Mouse (Mus musculus): Measurements from ENCODE around the gene Aqp9. TPM values are rescaled to one million over a fixed set of nuclear protein-coding genes. Genes with fewer than 3 reads are reported as not detected.

Aqp9 gene
- under 1 TPM; 0.16 to 0.22 TPM for total RNA-seq (2021)

DNA sequence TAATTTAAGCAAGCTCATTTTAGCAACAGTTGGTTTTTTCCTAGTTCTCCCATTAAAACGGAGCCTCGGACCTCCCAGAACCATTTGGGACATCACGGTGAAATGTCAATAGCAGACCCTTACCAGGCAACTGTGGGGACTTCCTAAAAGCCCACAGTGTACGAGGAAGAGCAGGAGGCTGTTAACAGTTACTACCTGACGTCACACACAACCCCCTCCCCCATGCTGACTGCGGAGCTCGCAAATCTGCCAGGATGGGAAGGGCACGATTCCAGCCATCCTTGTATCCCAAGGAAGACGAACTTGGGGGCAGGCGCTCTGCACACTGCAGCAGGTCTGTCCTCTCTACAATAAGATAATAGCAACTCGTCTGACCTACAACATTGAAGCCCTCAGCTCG is at the start of gene Aqp9:
TSS of gene Aqp9 (minus strand) at position 172 of the 400 bp plus-strand sequence.
- DNase-seq, result no peak
- intact Hi-C loops (cut with DNase I), result no loop called here

DNA sequence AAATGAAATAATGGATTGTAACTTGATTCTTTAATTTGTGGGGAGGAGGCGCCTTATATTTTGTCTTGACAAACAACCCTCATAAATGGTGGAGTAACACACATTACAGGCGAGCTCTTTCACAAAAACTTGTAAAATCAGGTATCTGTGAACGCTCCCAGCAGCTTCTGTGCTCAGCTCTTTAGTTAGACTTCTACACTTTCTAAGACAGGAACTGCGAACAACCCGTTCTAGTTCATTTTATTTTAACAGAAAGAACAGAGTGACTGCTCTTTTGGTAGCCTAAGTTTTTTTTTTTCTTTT is 49.3 kb upstream of the Aqp9 start:
- DNase-seq, result no peak

DNA sequence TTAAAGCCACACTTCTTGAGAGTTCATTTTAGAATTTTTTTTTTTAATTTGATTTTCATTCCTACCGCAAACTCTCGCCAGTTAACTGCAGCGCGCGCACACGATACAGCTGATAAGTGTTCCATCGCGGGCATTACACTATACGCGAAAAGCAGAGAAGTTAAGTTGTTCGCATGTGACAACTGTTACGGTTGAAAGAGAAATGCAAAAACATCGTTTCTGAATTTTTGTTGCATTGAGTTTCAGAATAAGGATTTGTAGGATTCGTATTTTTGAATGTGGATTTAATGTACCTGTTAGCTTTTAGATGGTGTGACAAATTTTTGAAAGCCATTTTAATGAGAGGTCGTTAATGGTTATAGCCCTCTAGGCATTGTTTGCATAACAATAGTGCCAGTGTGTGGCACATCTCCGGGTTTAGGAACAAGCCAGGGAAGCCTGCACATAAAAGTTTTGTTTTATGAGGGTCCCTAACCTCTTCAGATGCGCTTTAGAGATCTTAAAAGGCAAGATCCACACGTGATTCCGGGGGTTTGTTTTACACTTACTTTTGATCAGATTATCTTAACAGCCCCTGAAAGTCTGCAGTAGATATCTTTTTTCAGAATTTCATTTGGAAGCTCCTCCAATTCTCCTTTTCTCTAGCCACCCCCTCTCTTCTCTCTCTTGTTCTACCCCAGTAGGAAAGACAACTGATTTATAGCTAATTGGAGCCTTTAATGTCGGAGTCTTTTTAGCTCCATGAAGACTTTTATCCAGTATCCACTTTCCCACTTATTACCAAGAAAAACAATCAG is 48.7 kb upstream of the Aqp9 start:
- intact Hi-C loops (cut with DNase I), result loop anchor here (10.0 kb wide), 2 partner anchors 98 to 148 kb away; no protein-coding TSS in a partner anchor
- DNase-seq, result peak; percentile 6 to 33

More for the DNA sequence above, 49.3 kb upstream of the Aqp9 start:
- intact Hi-C loops (cut with DNase I), result loop anchor here (10.0 kb wide), 2 partner anchors 97 to 147 kb away; no protein-coding TSS in a partner anchor

DNA sequence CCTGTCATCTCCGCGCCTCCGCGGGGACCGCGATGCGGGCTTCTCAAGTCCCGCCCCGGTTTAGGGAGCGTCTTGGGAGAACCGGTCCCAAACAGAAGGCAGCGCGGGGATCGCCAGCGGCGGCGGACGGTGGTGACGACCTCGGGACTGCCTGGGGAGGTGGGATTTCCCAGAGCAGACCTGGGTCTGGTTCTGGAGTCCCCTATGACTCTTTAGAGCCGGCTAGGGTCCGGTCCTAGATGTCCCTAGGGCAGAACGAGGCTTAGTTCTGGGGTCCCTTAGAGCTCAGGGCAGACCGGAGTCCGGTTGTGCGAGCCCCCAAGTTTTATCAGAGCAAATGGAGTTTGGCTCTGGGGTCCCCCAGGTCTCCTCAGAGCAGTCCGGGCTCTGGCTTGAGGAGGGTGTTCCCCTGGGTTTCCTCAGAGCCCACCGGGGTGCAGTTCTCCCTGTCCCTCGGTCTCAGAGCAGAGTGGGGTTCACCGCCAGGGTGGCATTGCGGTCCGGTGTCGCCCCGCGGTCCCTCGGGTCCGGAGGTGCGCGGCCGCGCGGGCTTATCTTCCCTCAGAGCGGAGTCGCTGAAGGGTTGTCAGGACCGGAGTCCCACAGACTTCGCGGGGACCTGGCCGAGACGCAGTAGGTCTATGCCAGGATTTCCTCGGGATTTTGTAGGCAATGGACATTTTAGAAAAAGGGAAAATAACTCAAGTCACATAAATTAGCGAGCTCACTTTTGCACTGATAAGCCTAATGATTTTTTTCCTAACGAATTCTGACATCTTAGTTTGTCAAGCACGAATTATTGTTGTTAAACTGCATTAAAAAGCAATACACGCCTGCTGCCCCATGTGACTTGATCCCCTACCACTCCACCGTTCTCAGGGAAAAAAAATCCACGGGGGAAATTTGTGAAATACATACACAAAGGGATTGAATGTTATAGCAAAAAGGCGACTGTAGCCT is 47.8 kb upstream of the Aqp9 start:
- DNase-seq, result peak; percentile 33 to 63
- intact Hi-C loops (cut with DNase I), result loop anchor here (10.0 kb wide), 2 partner anchors 98 to 148 kb away; no protein-coding TSS in a partner anchor

DNA sequence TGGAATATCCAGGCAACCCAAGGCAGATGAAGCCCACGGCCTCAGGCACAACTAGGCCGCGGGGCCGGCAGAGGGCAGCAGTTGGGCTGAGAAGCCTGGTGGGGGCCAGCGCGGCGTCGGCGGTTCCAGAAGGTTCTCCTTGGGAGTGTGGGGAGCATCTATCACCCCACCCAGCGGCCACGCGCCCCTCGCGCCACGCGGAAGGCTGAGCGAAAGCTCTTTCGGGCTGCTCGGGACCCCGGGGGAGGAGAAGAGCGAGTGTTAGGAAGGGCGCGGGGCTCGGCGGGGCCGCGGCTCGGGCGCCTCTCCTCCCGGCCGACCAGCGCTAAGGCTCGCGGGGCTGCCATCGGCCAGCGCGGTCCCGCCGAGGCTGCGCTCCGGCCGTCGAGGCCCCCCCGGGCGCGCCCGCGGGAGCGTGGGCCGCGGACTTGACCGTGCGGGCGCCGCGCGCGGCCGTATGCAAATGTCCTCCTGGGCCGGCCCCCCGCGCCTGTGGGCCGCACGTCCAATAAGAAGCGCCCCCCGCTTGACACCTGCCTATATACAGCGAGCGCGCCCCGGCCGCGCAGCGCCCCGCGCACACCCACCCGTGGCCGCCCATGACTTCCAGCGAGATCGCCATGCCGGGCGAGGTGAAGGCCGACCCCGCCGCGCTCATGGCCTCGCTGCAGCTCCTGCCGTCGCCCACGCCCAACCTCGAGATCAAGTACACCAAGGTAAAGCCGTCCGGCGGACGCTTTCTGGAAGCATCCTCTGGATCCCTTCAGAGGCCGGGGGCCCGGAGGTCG is 47.0 kb upstream of the Aqp9 start, which contains the start of gene Aldh1a2:
TSS of gene Aldh1a2 (plus strand) at position 542 of the 788 bp plus-strand sequence.
- intact Hi-C loops (cut with DNase I), result loop anchor here (10.0 kb wide), 2 partner anchors 99 to 149 kb away; no protein-coding TSS in a partner anchor

DNA sequence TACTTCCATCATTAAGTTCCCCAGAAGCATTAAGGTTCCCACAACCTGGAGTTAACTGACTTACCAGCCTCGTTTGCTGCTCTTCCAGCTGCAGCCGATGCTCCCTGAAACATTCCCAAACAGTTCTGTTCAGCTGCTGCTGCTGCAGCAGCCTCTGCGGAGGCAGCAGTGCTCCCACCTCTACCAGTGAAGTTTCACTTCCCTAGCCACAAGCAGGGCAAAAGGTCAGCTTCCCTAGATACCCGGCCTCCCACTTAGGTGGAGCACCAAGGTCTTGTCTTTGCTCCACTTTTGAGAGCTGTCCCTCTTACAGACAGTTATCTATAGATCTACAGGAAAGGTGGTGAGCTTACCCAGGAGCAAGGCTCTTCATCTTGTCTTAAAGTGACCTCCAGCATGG is 45.2 kb upstream of the Aqp9 start:
- intact Hi-C loops (cut with DNase I), result loop anchor here (10.0 kb wide), 2 partner anchors 101 to 151 kb away; no protein-coding TSS in a partner anchor

More for the DNA sequence above, 47.0 kb upstream of the Aqp9 start, which contains the start of gene Aldh1a2:
- DNase-seq, result peak; percentile 76 to 80

DNA sequence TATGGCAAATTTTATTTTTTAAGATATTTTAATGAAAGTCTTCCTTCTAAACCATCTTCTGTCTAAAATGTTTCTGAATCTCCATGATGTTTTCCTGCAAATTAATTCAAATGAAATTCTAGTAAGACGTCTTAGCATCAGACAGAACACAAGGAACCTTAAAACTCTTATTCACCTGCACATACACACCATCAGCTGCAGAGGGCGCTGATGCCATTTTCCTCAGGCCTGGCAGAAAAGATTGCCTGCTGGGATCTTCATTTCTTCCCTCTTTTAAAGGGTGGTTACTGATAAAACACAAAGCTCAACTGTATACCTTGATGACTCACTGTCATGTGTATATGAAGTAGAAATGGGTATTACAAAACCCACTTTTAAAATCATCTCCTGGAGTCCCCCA is 42.4 kb upstream of the Aqp9 start:
- intact Hi-C loops (cut with DNase I), result loop anchor here (1.0 to 10.0 kb wide), 3 partner anchors 104 to 236 kb away; no protein-coding TSS in a partner anchor
- DNase-seq, result peak; percentile 38 to 47

More for the DNA sequence above, 45.2 kb upstream of the Aqp9 start:
- DNase-seq, result no peak

DNA sequence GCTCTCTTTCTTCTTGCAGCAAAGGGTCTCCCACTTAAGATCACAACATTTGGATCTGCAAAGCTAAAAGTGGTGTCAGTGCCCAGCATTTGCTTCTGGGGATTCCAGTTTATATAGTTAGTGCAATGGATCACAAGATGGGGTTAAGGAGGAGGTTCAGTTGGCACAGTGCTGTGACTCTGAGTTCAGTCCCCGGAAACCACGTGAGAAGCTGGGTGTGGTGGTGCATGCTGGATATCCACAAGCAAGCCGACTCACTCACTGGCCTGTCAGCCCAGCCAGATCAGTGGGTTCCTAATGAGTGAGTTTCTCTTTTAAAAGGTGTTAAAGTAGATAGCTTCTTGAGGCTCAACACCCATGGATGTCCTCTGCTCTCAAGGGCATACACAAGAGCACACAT is 40.8 kb upstream of the Aqp9 start:
- no peak for DNase-seq
- intact Hi-C loops (cut with DNase I), result no loop called here

DNA sequence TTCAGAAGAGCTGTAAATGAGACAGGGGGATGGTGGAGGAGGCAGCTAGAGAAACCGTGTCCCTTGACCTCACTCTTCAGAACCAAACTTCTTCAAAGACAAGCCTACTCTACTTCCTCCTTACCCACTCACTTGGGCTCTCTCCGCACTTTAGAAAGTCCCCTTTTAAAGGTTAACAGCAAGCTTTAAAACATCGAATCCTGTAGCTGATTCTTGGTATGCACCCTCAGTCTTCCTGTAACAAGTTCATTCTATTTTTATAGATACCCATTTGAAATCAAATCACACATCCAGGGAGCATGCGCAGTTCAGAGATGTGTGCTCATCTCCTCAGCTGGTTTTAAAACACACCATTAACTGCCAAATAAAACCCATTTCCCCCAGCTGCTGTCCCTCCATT is 33.8 kb upstream of the Aqp9 start:
- intact Hi-C loops (cut with DNase I), result no loop called here
- no peak for DNase-seq

DNA sequence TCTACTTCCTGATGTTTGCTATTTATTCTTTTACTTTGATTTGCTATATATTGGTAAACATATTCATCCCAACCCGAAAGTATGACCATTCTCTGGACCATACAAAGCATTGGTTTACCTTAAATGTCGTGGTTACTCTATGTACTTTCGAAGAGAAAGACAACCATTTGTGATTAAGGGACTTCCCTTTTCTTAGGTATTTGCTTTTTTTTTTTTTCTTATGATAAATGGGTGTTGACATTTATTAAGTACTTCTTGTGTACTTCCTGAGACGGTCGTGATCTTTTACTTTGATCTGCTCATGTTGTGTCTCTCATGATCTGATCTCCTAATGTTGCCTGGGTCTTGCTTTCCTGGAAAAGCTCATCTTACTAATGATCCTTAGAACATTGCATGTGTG is 30.3 kb upstream of the Aqp9 start:
- DNase-seq, result no peak
- intact Hi-C loops (cut with DNase I), result no loop called here

DNA sequence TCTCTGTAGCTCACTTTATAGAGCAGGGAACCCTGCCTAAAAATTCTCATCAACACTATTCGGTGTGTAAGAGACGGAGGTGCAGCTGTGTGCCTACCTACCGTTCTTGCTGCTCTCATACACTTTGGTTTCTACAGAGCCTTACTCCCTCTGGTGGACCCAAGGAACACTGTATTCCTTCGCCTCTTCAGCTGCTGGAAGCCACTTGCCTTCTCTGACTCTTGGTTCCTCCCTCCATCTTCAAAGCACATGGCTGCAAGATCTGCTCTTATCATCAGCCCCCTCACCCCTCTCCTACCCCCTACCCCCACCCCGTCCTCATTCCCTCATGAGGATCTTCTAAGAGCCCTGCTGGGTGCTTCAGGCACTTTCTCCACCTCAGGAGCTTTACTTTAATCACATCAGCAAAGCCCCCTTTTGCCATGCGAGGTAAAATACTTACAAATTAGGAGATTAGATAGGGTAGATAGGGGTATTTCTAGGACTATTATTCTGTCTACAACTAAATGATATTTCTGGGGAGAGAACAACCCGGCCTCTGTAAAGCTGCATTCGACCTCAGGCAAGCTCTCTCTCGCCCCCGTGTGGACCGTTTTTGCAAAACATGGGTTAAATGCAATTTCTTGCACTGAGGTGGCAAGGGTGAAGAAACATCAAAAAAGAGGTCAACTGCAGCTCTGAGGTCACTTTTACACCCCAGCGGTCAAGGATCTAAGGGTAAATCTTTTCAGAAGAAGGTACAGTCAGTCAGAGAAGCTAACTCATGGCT is 20.3 kb upstream of the Aqp9 start:
- DNase-seq, result peak; percentile 56 to 76
- intact Hi-C loops (cut with DNase I), result loop anchor here (10.0 kb wide), 1 partner anchor 64 kb away; no protein-coding TSS in a partner anchor

DNA sequence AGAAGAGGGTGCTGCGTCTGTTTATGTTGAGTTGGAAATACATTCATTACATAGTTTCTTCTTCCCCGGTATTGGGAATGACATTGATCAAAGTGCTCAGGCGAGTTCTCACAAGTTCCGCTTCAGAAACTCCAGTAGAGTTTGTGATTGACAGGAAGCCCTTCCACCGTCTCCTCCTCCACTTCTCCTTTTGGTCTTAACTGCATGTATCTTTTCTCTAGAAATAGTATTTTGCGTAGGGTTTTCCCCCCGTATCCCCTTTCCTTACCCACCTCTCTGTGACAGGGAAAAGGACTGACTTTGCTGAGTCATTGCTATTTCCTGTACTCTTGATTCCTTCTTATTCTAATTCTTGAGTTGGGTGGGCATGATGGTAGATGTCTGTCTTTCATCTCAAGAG is 18.9 kb upstream of the Aqp9 start:
- intact Hi-C loops (cut with DNase I), result loop anchor here (10.0 kb wide), 1 partner anchor 63 kb away; no protein-coding TSS in a partner anchor
- no peak for DNase-seq

DNA sequence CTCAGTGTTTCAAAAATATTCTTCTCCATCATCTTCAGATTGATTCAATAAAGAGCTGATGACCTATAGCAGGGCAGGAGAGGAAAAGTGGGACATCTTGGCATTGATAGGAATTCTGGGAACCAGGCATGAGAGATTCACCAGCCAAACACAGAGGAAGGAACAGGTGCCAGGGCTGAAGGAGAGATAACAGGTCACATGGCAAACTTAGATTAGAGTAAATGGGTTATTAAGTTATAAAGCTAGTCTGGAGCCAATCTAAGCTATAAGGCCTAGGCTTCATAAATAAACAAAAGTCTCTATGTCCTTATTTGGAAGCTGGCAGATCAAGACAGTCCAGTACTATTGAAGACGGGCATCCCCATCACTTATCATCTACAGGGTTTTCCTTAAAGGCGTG is 17.3 kb upstream of the Aqp9 start:
- intact Hi-C loops (cut with DNase I), result loop anchor here (10.0 kb wide), 1 partner anchor 61 kb away; no protein-coding TSS in a partner anchor
- no peak for DNase-seq

DNA sequence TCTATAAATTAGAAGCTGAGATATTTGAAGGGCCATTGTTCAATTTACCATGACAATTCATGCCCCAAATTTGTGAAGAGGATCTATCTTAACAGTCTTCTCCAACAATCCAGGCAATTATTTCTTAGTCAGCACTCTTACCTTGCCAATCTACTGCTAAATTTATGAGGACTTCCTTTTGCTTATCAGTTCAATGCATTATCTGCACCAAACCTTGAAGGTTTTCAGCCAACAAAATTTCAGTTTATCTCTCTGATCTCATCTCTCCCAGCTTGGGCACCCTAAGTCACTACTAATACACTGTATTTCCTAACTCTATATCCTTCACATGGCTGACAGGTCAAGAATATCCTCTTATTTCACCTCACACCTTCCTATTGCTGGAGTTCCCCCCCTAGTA is 16.8 kb upstream of the Aqp9 start:
- no peak for DNase-seq
- intact Hi-C loops (cut with DNase I), result loop anchor here (10.0 kb wide), 1 partner anchor 60 kb away; no protein-coding TSS in a partner anchor

DNA sequence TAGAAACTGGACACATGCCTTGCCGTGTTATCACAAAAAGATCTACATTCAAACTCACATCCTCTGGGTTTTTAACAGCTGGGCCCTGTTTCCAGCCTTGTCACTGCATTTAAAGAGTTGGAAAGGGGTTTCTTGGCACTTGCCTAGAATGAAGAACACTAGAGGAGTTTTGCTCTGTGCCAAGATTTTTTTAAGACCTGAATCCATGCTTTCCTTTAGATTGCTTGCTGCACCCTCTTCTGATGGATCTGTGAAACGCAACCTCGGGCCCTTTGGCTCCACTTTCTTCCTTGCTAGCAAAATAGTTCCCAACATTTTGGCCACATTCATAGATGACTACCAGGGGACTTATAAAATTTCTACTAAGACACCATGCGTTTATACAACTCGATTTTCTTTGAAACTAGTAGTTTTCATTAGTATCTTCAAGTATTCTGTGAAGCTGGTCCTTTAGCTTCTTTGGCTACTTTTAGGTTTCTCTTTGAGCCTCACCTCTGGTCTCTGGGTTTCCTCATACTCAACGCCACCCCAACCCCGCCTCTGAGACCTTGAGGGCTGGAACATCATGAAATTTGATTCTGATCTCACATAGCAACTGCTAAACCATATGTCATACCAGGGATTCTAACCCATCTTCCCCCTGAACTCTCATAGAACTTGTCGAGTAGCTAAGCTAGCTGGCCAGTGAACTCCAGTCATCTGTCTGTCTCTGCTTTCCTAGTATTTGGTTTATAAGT is 11.7 kb upstream of the Aqp9 start:
- DNase-seq, result no peak
- intact Hi-C loops (cut with DNase I), result loop anchor here (10.0 kb wide), 1 partner anchor 55 kb away; no protein-coding TSS in a partner anchor

DNA sequence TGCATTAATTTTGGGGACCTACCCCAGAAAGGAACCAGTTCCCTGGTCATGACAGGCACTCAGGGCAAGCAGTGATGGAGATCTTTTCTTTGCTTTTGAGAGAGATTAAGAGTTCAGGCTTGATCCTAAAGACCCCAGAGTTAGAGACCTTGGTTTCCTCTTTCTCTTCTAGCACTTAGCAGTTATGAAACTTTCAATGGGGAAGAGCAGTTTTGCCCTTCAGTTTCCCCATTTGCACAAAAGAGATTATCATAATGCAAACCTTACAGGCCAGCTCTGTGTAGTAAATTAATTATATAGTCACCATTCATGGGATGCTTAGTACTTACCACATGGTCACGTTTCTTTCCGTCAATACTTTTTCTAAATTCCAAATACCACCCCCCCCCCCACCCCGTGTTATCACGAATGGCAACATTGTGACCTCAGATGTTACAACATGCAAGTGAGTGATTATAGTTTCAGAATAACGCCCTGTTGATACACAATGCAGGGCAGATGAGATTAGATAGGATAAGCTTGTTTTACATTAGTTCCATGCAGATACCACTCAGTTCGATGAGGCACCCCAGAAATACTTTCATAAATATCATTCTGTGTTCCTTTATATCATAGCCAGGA is 10.9 kb upstream of the Aqp9 start:
- intact Hi-C loops (cut with DNase I), result no loop called here
- no peak for DNase-seq

DNA sequence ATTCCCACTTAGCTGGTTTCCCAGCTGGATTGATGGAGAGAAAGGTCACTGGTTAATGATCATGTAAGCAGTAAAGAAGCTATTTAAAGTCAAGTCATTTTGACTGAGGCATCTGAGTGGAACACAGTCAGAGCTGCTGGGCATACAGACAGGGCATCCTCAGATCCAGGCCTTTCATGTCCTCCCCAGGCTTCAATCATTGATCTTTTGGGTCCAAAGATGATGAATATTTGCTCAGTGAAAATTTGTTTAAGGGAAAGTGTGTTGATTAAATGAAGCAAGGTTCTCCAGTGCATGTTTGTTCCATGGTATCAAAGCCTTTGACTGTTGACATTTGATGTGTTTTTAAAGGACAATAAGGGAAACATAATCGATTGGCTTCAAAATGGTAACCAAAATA is 7.2 kb upstream of the Aqp9 start:
- no peak for DNase-seq
- intact Hi-C loops (cut with DNase I), result no loop called here

All from heart, postnatal 36 days (tissue).